In genomic region chr7:6339865-6340264, GRCm38 (mm10) we compare ENCODE assay signal across 28 mouse cellular contexts. TPM values are rescaled to one million over a fixed set of nuclear protein-coding genes. Genes with fewer than 3 reads are reported as not detected.
"Had no signal": no experiment of that assay in that cellular context is flagged by ENCODE, and none has a peak within 500 bp of the region (broad histone marks: within the 10 kb centered on the region; RNA-seq: fewer than 3 reads in every experiment).

No protein-coding gene starts in this region.

- H3K27me3 ChIP-seq: embryonic facial prominence, embryonic 12.5 days; embryonic facial prominence, embryonic 13.5 days; embryonic facial prominence, embryonic 15.5 days; forebrain, embryonic 13.5 days; forebrain, embryonic 15.5 days had no signal

- H3K4me1 ChIP-seq: embryonic facial prominence, embryonic 12.5 days; embryonic facial prominence, embryonic 15.5 days had no signal

- H3K27ac ChIP-seq: embryonic facial prominence, embryonic 10.5 days; embryonic facial prominence, embryonic 12.5 days; embryonic facial prominence, embryonic 13.5 days; embryonic facial prominence, embryonic 15.5 days; forebrain, embryonic 10.5 days; forebrain, embryonic 12.5 days; forebrain, embryonic 13.5 days; forebrain, embryonic 15.5 days; gastrocnemius, adult 2 months; heart, adult 2 months had no signal

- ATAC-seq: forebrain, embryonic 13.5 days; forebrain, embryonic 14.5 days; forebrain, embryonic 15.5 days; forebrain, embryonic 16.5 days; forebrain, postnatal 0 days had no signal

- H3K4me2 ChIP-seq: embryonic facial prominence, embryonic 12.5 days; embryonic facial prominence, embryonic 13.5 days; embryonic facial prominence, embryonic 15.5 days; forebrain, embryonic 12.5 days; forebrain, embryonic 13.5 days; forebrain, embryonic 15.5 days had no signal

- H3K9me3 ChIP-seq: embryonic facial prominence, embryonic 10.5 days; embryonic facial prominence, embryonic 13.5 days; embryonic facial prominence, embryonic 15.5 days; forebrain, embryonic 12.5 days; forebrain, embryonic 13.5 days; forebrain, embryonic 15.5 days had no signal

- H3K36me3 ChIP-seq: embryonic facial prominence, embryonic 10.5 days; embryonic facial prominence, embryonic 12.5 days; embryonic facial prominence, embryonic 13.5 days; embryonic facial prominence, embryonic 15.5 days; forebrain, embryonic 10.5 days; forebrain, embryonic 12.5 days; forebrain, embryonic 15.5 days had no signal

- H3K4me3 ChIP-seq: embryonic facial prominence, embryonic 10.5 days; embryonic facial prominence, embryonic 12.5 days; embryonic facial prominence, embryonic 13.5 days; embryonic facial prominence, embryonic 15.5 days; erythroblast, embryonic 14.5 days; forebrain, embryonic 10.5 days; forebrain, embryonic 12.5 days; forebrain, embryonic 13.5 days; forebrain, embryonic 15.5 days; gastrocnemius, adult 2 months; heart, adult 2 months had no signal

- DNase-seq: cerebellum, adult 2 months; cerebellum, adult 8-10 months; cerebellum, adult 9-10 months; cerebellum, adult 9-11 months; cerebellum, postnatal 10 days; cerebellum, postnatal 14 days; cerebellum, postnatal 25 days; cerebellum, postnatal 36 days; embryo, embryonic 11 days; forebrain, postnatal 0 days; gastrocnemius, adult 2 months; gastrocnemius, postnatal 10 days; gastrocnemius, postnatal 14 days; gastrocnemius, postnatal 25 days; gastrocnemius, postnatal 36 days; heart, adult 18-20 months; heart, adult 2 months had no signal

- H3K9ac ChIP-seq: embryonic facial prominence, embryonic 12.5 days; embryonic facial prominence, embryonic 13.5 days; embryonic facial prominence, embryonic 15.5 days; forebrain, embryonic 12.5 days; forebrain, embryonic 13.5 days; forebrain, embryonic 15.5 days; forebrain, postnatal 0 days had no signal

RNA-seq across cellular contexts. Expression of gene Gm3854, which starts 3.7 kb away (rescaled TPM):
- polyA plus RNA-seq: erythroblast, embryonic 14.5 days had no signal

RNA-seq across cellular contexts. Expression of gene Zfp78, which starts 23.2 kb away (rescaled TPM):
- polyA plus RNA-seq: erythroblast, embryonic 14.5 days had no signal

RNA-seq across cellular contexts. Expression of gene Zfp28, which starts 43.2 kb away (rescaled TPM):
- polyA plus RNA-seq: erythroblast, embryonic 14.5 days had no signal
